Comparison of ENCODE assay signal across 18 mouse cellular contexts in the genomic region with DNA sequence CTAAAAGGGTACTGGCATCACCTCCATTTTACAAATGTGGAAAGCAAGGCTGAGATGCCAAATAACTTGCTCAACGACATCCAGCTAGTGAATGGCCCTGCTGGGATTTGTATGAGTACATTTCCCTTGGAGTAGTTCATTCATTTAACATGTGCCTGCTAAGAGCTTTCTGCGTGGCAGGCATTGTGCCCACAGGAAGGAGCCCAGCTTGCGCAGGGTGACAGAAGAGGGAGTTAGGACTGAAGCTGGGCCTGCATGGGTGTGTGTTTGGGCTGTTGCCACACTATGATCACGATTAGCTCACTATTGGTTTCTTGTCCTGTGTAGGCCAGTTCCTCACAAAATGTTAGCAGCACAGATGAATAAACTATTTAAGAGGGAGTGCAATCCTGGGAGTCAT.
"Had no signal": no experiment of that assay in that cellular context is flagged by ENCODE, and none has a peak within 500 bp of the region (broad histone marks: within the 10 kb centered on the region; RNA-seq: fewer than 3 reads in every experiment).

No protein-coding gene starts in this region.

- H3K4me3 ChIP-seq: kidney, embryonic 15.5 days; left cerebral cortex, adult 2 months; limb, embryonic 12.5 days; liver, embryonic 12.5 days; liver, embryonic 15.5 days had no signal

- H3K27me3 ChIP-seq: kidney, embryonic 15.5 days; limb, embryonic 12.5 days; liver, embryonic 12.5 days; liver, embryonic 15.5 days had no signal

- H3K27ac ChIP-seq: kidney, embryonic 15.5 days; left cerebral cortex, adult 2 months; limb, embryonic 12.5 days; liver, embryonic 12.5 days; liver, embryonic 15.5 days; stomach, postnatal 0 days had no signal

- H3K9me3 ChIP-seq: kidney, embryonic 15.5 days; limb, embryonic 12.5 days; liver, embryonic 12.5 days; liver, embryonic 15.5 days had no signal

- ATAC-seq: liver, embryonic 12.5 days had no signal

- H3K36me3 ChIP-seq: kidney, embryonic 15.5 days; limb, embryonic 12.5 days; liver, embryonic 12.5 days; liver, embryonic 15.5 days had no signal

- H3K9ac ChIP-seq: kidney, embryonic 15.5 days; limb, embryonic 12.5 days; liver, embryonic 12.5 days; liver, embryonic 15.5 days had no signal

- H3K4me2 ChIP-seq: kidney, embryonic 15.5 days; limb, embryonic 12.5 days; liver, embryonic 12.5 days; liver, embryonic 15.5 days; midbrain, embryonic 11.5 days had no signal

- DNase-seq: kidney, adult 8-10 months; kidney, postnatal 10 days; kidney, postnatal 36 days; layer of hippocampus, postnatal 36 days; liver; lung, adult 18-20 months; lung, postnatal 4 days; midbrain, embryonic 14.5 days; right cerebral cortex, postnatal 4 days; thymus, adult 18-20 months; thymus, postnatal 36 days had no signal
